ENCODE assay signal across 26 mouse cellular contexts in the genomic region with DNA sequence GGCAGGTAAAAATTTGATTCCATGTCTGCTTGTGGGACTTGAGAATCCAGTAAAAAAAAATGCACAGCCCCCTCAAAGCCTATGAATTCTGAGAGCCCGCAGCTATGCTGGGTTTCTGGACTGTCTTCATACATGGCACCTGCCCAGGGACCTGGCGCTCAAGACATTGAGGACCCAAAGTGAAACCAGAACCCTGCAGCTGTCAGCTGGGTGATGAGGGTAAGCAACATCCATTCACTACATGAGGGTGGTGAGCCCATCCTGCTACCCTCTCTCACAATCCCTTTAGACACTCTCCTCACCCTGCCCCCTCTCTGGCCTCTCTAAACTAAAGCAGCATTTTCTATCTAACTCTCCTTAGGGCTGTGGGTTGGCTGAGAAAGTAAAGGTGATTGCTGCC. TPM values are rescaled to one million over a fixed set of nuclear protein-coding genes. Genes with fewer than 3 reads are reported as not detected.
"Had no signal": no experiment of that assay in that cellular context is flagged by ENCODE, and none has a peak within 500 bp of the region (broad histone marks: within the 10 kb centered on the region; RNA-seq: fewer than 3 reads in every experiment).

No protein-coding gene starts in this region.

- DNase-seq: kidney, adult 8-10 months; kidney, postnatal 14 days; kidney, postnatal 4 days; left cerebral cortex, postnatal 4 days; liver, postnatal 0 days; lung, embryonic 14.5 days; thymus, adult 2 months; thymus, postnatal 25 days had no signal

- H3K27me3 ChIP-seq: kidney, embryonic 15.5 days; limb, embryonic 13.5 days; megakaryocyte, embryonic 14.5 days; midbrain, embryonic 13.5 days had no signal

- H3K27ac ChIP-seq: kidney, embryonic 15.5 days; limb, embryonic 13.5 days; liver, embryonic 14.5 days; macrophage; midbrain, embryonic 10.5 days; midbrain, embryonic 13.5 days; stomach, postnatal 0 days had no signal

- H3K4me3 ChIP-seq: kidney, embryonic 15.5 days; limb, embryonic 13.5 days; megakaryocyte, embryonic 14.5 days; midbrain, embryonic 10.5 days; midbrain, embryonic 13.5 days had no signal

- ATAC-seq: liver, postnatal 0 days; lung, postnatal 0 days; midbrain, embryonic 13.5 days; midbrain, embryonic 16.5 days had no signal

- H3K4me1 ChIP-seq: kidney, embryonic 15.5 days; midbrain, embryonic 10.5 days; midbrain, embryonic 13.5 days had no signal

- H3K9ac ChIP-seq: kidney, embryonic 15.5 days; limb, embryonic 13.5 days; liver, embryonic 14.5 days; liver, postnatal 0 days; lung, embryonic 14.5 days; midbrain, embryonic 13.5 days had no signal

- H3K4me2 ChIP-seq: kidney, embryonic 15.5 days; limb, embryonic 13.5 days; liver, embryonic 11.5 days; lung, embryonic 14.5 days; midbrain, embryonic 13.5 days had no signal

- H3K9me3 ChIP-seq: kidney, embryonic 15.5 days; limb, embryonic 13.5 days; megakaryocyte, embryonic 14.5 days; midbrain, embryonic 10.5 days; midbrain, embryonic 13.5 days had no signal

RNA-seq across cellular contexts. Expression of a gene that starts 26.8 kb away (rescaled TPM):
- total RNA-seq: layer of hippocampus, adult 18-20 months; layer of hippocampus, postnatal 14 days; left cerebral cortex, adult 8-10 months; left cerebral cortex, postnatal 14 days; left cerebral cortex, postnatal 4 days; monocyte, adult 5-6 weeks had no signal
- polyA plus RNA-seq: kidney, embryonic 15.5 days; liver, embryonic 11.5 days; liver, postnatal 0 days; lung, postnatal 0 days; macrophage; midbrain, embryonic 10.5 days; midbrain, embryonic 16.5 days; neural tube, embryonic 14.5 days; stomach, postnatal 0 days; thymus, adult 2 months; urinary bladder, adult 2 months had no signal
